ENCODE assay signal across 8 mouse cellular contexts in genomic region chr17:5189551-5190351, GRCm38 (mm10).
DNase-seq lines count a peak whose midpoint lies in the region; ATAC-seq lines count a peak whose summit lies in the region.

No protein-coding gene starts in this region.

- peak; percentile 94 for ATAC-seq in CD4-positive, CD25-positive, alpha-beta regulatory T cell, adult 4 months
- peak; percentile 95 for ATAC-seq in heart, embryonic 16.5 days (replicated peaks; ENCODE audit: extremely low read depth, insufficient read depth, low FRiP score)
- peak; percentile 96 for ATAC-seq in liver, embryonic 15.5 days (ENCODE audit: insufficient read depth)
- peak; percentile 98 for ATAC-seq in neural tube, embryonic 12.5 days (ENCODE audit: low FRiP score, low read depth)

- H3K9me3 ChIP-seq in forebrain, embryonic 10.5 days, result no peaks in the 10 kb centered on the region
- no peaks in the 10 kb centered on the region for H3K9me3 ChIP-seq in heart, embryonic 16.5 days (replicated peaks; ENCODE audit: control insufficient read depth, low read length)
- no peaks in the 10 kb centered on the region for H3K9me3 ChIP-seq in liver, embryonic 15.5 days (replicated peaks)
- H3K9me3 ChIP-seq in neural tube, embryonic 12.5 days, result no peaks in the 10 kb centered on the region

- no peaks in the 10 kb centered on the region for H3K27me3 ChIP-seq in forebrain, embryonic 10.5 days (ENCODE audit: poor library complexity, severe bottlenecking)
- no peaks in the 10 kb centered on the region for H3K27me3 ChIP-seq in heart, embryonic 16.5 days (ENCODE audit: control insufficient read depth, insufficient read depth, low read length)
- H3K27me3 ChIP-seq in liver, embryonic 15.5 days, result no peaks in the 10 kb centered on the region
- H3K27me3 ChIP-seq in neural tube, embryonic 12.5 days (replicated peaks), result no peaks in the 10 kb centered on the region

- peak overlapping the region; percentile 65 for H3K4me3 ChIP-seq in forebrain, embryonic 10.5 days
- peak overlapping the region; percentile 76 for H3K4me3 ChIP-seq in heart, embryonic 16.5 days (ENCODE audit: low read length)
- peak overlapping the region; percentile 73 for H3K4me3 ChIP-seq in liver, embryonic 15.5 days (replicated peaks)
- peak overlapping the region; percentile 54 for H3K4me3 ChIP-seq in neural tube, embryonic 12.5 days

- 2% methylated on average over 40 of the region's 40 CpGs for WGBS in forebrain, embryonic 10.5 days
- 2% methylated on average over 38 of the region's 40 CpGs for WGBS in heart, embryonic 16.5 days
- WGBS in liver, embryonic 15.5 days (ENCODE audit: insufficient replicate concordance), result 2% methylated on average over 40 of the region's 40 CpGs
- 2% methylated on average over 40 of the region's 40 CpGs for WGBS in neural tube, embryonic 12.5 days

- peak overlapping the region; percentile 97 for H3K27ac ChIP-seq in forebrain, embryonic 10.5 days
- H3K27ac ChIP-seq in heart, embryonic 16.5 days (ENCODE audit: low read length), result peak overlapping the region; percentile 100
- H3K27ac ChIP-seq in liver, embryonic 15.5 days (replicated peaks), result peak overlapping the region; percentile 100
- peak overlapping the region; percentile 93 for H3K27ac ChIP-seq in neural tube, embryonic 12.5 days

- peak overlapping the region; percentile 92 for H3K4me2 ChIP-seq in heart, embryonic 16.5 days (ENCODE audit: low read depth, low read length)
- H3K4me2 ChIP-seq in liver, embryonic 15.5 days, result peak overlapping the region; percentile 96
- H3K4me2 ChIP-seq in neural tube, embryonic 12.5 days (replicated peaks), result peak overlapping the region; percentile 80

- DNase-seq in c-Kit-negative CD71-positive TER-119-positive erythroid progenitor cells, embryonic 14.5 days (ENCODE audit: low read depth, low spot score), result peak; percentile 83
- DNase-seq in forebrain, embryonic 10.5 days (ENCODE audit: extremely low spot score, low spot score), result peak; percentile 88
- peak; percentile 97 to 98 for DNase-seq in kidney, postnatal 36 days
- DNase-seq in telencephalon, adult 2 months (ENCODE audit: low read depth, low spot score), result peak; percentile 79

- H3K9ac ChIP-seq in heart, embryonic 16.5 days (ENCODE audit: low read length), result peak overlapping the region; percentile 94
- H3K9ac ChIP-seq in liver, embryonic 15.5 days, result peak overlapping the region; percentile 91
- H3K9ac ChIP-seq in neural tube, embryonic 12.5 days, result peak overlapping the region; percentile 67

- H3K4me1 ChIP-seq in forebrain, embryonic 10.5 days, result peaks cover 45% of the 10 kb centered on the region
- H3K4me1 ChIP-seq in heart, embryonic 16.5 days (ENCODE audit: control insufficient read depth, insufficient read depth, low read length), result peaks cover 32% of the 10 kb centered on the region
- peaks cover 57% of the 10 kb centered on the region for H3K4me1 ChIP-seq in liver, embryonic 15.5 days (replicated peaks)
- H3K4me1 ChIP-seq in neural tube, embryonic 12.5 days, result peaks cover 16% of the 10 kb centered on the region; the same call in 1 of the 2 replicates

- H3K36me3 ChIP-seq in forebrain, embryonic 10.5 days (replicated peaks), result no peaks in the 10 kb centered on the region
- H3K36me3 ChIP-seq in heart, embryonic 16.5 days (ENCODE audit: control insufficient read depth, insufficient read depth), result no peaks in the 10 kb centered on the region
- no peaks in the 10 kb centered on the region for H3K36me3 ChIP-seq in liver, embryonic 15.5 days (replicated peaks)
- H3K36me3 ChIP-seq in neural tube, embryonic 12.5 days, result no peaks in the 10 kb centered on the region

Comparison
In these comparisons a context has a peak if more than half of its experiments do, and no peak if none do; other contexts are left out.
1. Peak in every context shown above with its lines: DNase-seq, ATAC-seq, H3K4me3 ChIP-seq and H3K27ac ChIP-seq.